Mouse (Mus musculus) Muller cell, postnatal 12 days (primary cell): ENCODE data around the gene Atat1.
"Not testable (repeated sequence)": the region's sequence is repeated elsewhere in the genome, so short reads cannot be mapped to it uniquely, and the experiment has no call there.

Experiments
- DNase-seq: peaks from one replicate; pipeline ENCODE4 v3.0.0-alpha.2; 2015; ENCODE audit errors: inconsistent ontology term

The Atat1 gene

GRCm38 (mm10) chr17:35909919-35910369, at the start of gene Atat1:
Atat1 (minus strand) TSS chr17:35910075.
- DNase-seq, result peak; percentile 95

GRCm38 (mm10) chr17:35958533-35959223, 48.8 kb upstream of the Atat1 start:
- no peak for DNase-seq

GRCm38 (mm10) chr17:35954665-35955064, 44.8 kb upstream of the Atat1 start:
- no peak for DNase-seq

GRCm38 (mm10) chr17:35952559-35952958, 42.7 kb upstream of the Atat1 start:
- not testable (repeated sequence) for DNase-seq

GRCm38 (mm10) chr17:35950946-35951345, 41.1 kb upstream of the Atat1 start:
- not testable (repeated sequence) for DNase-seq

- DNase-seq, result no peak
These were observed 30.1 kb upstream of the Atat1 start for GRCm38 (mm10) chr17:35939941-35940340.

- DNase-seq, result no peak
These were observed 29.2 kb upstream of the Atat1 start for GRCm38 (mm10) chr17:35939108-35939507.

- peak; percentile 41 for DNase-seq
These were observed 27.9 kb upstream of the Atat1 start for GRCm38 (mm10) chr17:35937700-35938348.

- DNase-seq, result not testable (repeated sequence)
These were observed 25.9 kb upstream of the Atat1 start for GRCm38 (mm10) chr17:35935763-35936162.

- no peak for DNase-seq
These were observed 22.7 kb upstream of the Atat1 start for GRCm38 (mm10) chr17:35932608-35933007.

- no peak for DNase-seq
These were observed 20.8 kb upstream of the Atat1 start for GRCm38 (mm10) chr17:35930627-35931026.

- DNase-seq, result no peak
These were observed 19.7 kb upstream of the Atat1 start for GRCm38 (mm10) chr17:35929534-35929933.

GRCm38 (mm10) chr17:35927471-35927870, 17.6 kb upstream of the Atat1 start:
- no peak for DNase-seq

- no peak for DNase-seq
These were observed 13.4 kb upstream of the Atat1 start for GRCm38 (mm10) chr17:35923281-35923680.

- no peak for DNase-seq
These were observed 12.7 kb upstream of the Atat1 start for GRCm38 (mm10) chr17:35922566-35922965.

GRCm38 (mm10) chr17:35921710-35922109, 11.8 kb upstream of the Atat1 start:
- no peak for DNase-seq

- DNase-seq, result peak; percentile 48
These were observed 11.1 kb upstream of the Atat1 start for GRCm38 (mm10) chr17:35920862-35921562.

GRCm38 (mm10) chr17:35920384-35920783, 10.5 kb upstream of the Atat1 start:
- no peak for DNase-seq

GRCm38 (mm10) chr17:35919864-35920301, 10.0 kb upstream of the Atat1 start:
- no peak for DNase-seq

- peak; percentile 94 for DNase-seq
These were observed 9.3 kb upstream of the Atat1 start for GRCm38 (mm10) chr17:35919060-35919715.

- DNase-seq, result peak; percentile 60
These were observed 8.6 kb upstream of the Atat1 start for GRCm38 (mm10) chr17:35918276-35919059.
